ENCODE assay signal across 29 mouse cellular contexts in the genomic region with DNA sequence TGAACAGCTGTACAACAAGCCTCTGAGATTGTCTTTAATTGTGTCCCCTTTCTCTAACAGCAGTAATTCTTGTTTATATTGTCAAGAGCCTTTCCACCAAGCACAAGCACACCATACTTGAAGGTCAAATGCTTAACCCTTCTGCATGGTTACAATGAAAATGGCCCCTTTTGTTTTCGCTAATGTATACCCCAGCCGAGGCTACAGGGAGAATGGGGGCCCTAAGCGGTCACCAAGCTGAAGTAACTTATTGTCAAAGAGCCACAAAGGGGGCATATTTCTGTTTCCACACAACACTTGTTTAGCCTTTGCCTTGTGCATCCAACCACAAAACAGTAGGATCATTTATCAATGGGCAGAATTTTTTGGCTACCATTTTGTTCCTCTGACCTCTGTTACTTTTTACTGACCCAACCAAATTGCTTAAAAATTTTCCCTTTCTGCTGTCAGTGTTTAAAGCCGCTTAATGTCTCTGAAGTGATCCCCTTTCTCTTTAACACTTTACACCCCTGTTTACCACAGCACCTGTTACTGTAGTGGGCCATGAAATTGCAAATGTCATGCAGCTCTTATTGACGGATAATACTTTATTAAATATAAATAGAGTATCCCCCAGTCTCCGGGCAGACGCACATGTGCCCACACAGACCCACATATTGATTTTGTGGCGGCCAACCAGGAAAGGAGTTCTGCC.
DNase-seq lines count a peak whose midpoint lies in the region; ATAC-seq and TF ChIP-seq lines count a peak whose summit lies in the region.
"Had no signal": no experiment of that assay in that cellular context is flagged by ENCODE, and none has a peak within 500 bp of the region (broad histone marks: within the 10 kb centered on the region; RNA-seq: fewer than 3 reads in every experiment).

No protein-coding gene starts in this region.

- H3K36me3 ChIP-seq in hindbrain, embryonic 11.5 days (ENCODE audit: control insufficient read depth, insufficient read depth, low read length): no peaks in the 10 kb centered on the region
- H3K36me3 ChIP-seq in hindbrain, postnatal 0 days (ENCODE audit: insufficient read depth, low read length): no peaks in the 10 kb centered on the region
- H3K36me3 ChIP-seq in midbrain, embryonic 13.5 days: no peaks in the 10 kb centered on the region
- no peaks in the 10 kb centered on the region for H3K36me3 ChIP-seq in midbrain, postnatal 0 days (ENCODE audit: insufficient read depth, low read length)
- no peaks in the 10 kb centered on the region for H3K36me3 ChIP-seq in myocyte (ENCODE audit: control insufficient read depth, insufficient read depth)
- H3K36me3 ChIP-seq: heart, embryonic 13.5 days; hindbrain, embryonic 15.5 days; limb, embryonic 13.5 days; liver, embryonic 13.5 days had no signal

- no peak overlapping the region for H3K27ac ChIP-seq in hindbrain, embryonic 11.5 days (ENCODE audit: low read depth, low read length)
- no peak overlapping the region for H3K27ac ChIP-seq in hindbrain, postnatal 0 days
- H3K27ac ChIP-seq in midbrain, embryonic 13.5 days: no peak overlapping the region
- H3K27ac ChIP-seq in midbrain, postnatal 0 days (ENCODE audit: low read depth, low read length): no peak overlapping the region
- H3K27ac ChIP-seq: heart, embryonic 13.5 days; hindbrain, embryonic 15.5 days; limb, embryonic 13.5 days; liver, embryonic 13.5 days had no signal

- no peaks in the 10 kb centered on the region for H3K79me2 ChIP-seq in myocyte (ENCODE audit: control insufficient read depth, insufficient read depth)

- H3ac ChIP-seq in myocyte (ENCODE audit: control insufficient read depth, insufficient read length): no peak overlapping the region

- peak; percentile 68 for ATAC-seq in hindbrain, embryonic 11.5 days (ENCODE audit: low FRiP score)
- no peak for ATAC-seq in hindbrain, postnatal 0 days
- ATAC-seq in midbrain, embryonic 13.5 days: peak; percentile 66
- ATAC-seq in midbrain, postnatal 0 days (ENCODE audit: low FRiP score): no peak
- ATAC-seq: CD4-positive, CD25-positive, alpha-beta regulatory T cell, adult 4 months; forebrain, postnatal 0 days; intestine, embryonic 16.5 days; Patski had no signal

- 35% methylated on average over 8 of the region's 8 CpGs for WGBS in hindbrain, embryonic 11.5 days
- 42% methylated on average over 8 of the region's 8 CpGs for WGBS in hindbrain, postnatal 0 days
- 19% methylated on average over 8 of the region's 8 CpGs for WGBS in midbrain, embryonic 13.5 days
- 42% methylated on average over 8 of the region's 8 CpGs for WGBS in midbrain, postnatal 0 days

- no peaks in the 10 kb centered on the region for H3K9me3 ChIP-seq in hindbrain, embryonic 11.5 days (ENCODE audit: control insufficient read depth, low read length)
- H3K9me3 ChIP-seq in hindbrain, postnatal 0 days (ENCODE audit: low read length): no peaks in the 10 kb centered on the region
- no peaks in the 10 kb centered on the region for H3K9me3 ChIP-seq in midbrain, embryonic 13.5 days
- H3K9me3 ChIP-seq in midbrain, postnatal 0 days (ENCODE audit: low read length): no peaks in the 10 kb centered on the region
- H3K9me3 ChIP-seq: heart, embryonic 13.5 days; hindbrain, embryonic 15.5 days; limb, embryonic 13.5 days; liver, embryonic 13.5 days had no signal

- peak; percentile 60 for DNase-seq in hindbrain, embryonic 11.5 days (ENCODE audit: low spot score)
- DNase-seq in hindbrain, postnatal 0 days (ENCODE audit: low spot score): no peak
- DNase-seq in midbrain, postnatal 0 days (ENCODE audit: low spot score): no peak
- peak; percentile 57 for DNase-seq in embryo, embryonic 9.5 days (ENCODE audit: extremely low spot score)
- DNase-seq in thymus, postnatal 0 days (ENCODE audit: low spot score): no peak
- no peak for DNase-seq in thymus, postnatal 36 days
- DNase-seq: adrenal gland, adult 2 months; cerebellum, adult 11 months; cerebellum, postnatal 10 days; forebrain, postnatal 0 days; gastrocnemius, postnatal 25 days; heart, adult 18-20 months; heart, postnatal 14 days; kidney, adult 9 months; kidney, postnatal 36 days; liver, embryonic 13.5 days; lung, adult 2 months; lung, postnatal 14 days; right cerebral cortex, postnatal 25 days; spleen, adult 18-20 months; thymus, postnatal 25 days had no signal

- TF ChIP-seq POLR2A in myocyte (IDR thresholded peaks at IDR 0.05; ENCODE audit: insufficient read length, low read depth): no peak

- H3K9ac ChIP-seq in hindbrain, embryonic 11.5 days (ENCODE audit: low read depth, low read length): no peak overlapping the region
- H3K9ac ChIP-seq in hindbrain, postnatal 0 days (replicated peaks; ENCODE audit: low read length): no peak overlapping the region
- no peak overlapping the region for H3K9ac ChIP-seq in midbrain, embryonic 13.5 days (replicated peaks)
- no peak overlapping the region for H3K9ac ChIP-seq in midbrain, postnatal 0 days (replicated peaks; ENCODE audit: low read length, poor library complexity, severe bottlenecking)
- H3K9ac ChIP-seq: forebrain, postnatal 0 days; heart, embryonic 13.5 days; hindbrain, embryonic 15.5 days; limb, embryonic 13.5 days; liver, embryonic 13.5 days had no signal

- peaks cover 38% of the 10 kb centered on the region for H3K27me3 ChIP-seq in hindbrain, embryonic 11.5 days (ENCODE audit: control insufficient read depth, insufficient read depth, low read length)
- H3K27me3 ChIP-seq in hindbrain, postnatal 0 days (ENCODE audit: insufficient read depth, low read length): no peaks in the 10 kb centered on the region
- H3K27me3 ChIP-seq in midbrain, embryonic 13.5 days: peaks cover 55% of the 10 kb centered on the region
- peaks cover 2% of the 10 kb centered on the region; the same call in 1 of the 2 replicates for H3K27me3 ChIP-seq in midbrain, postnatal 0 days (ENCODE audit: insufficient read depth, low read length)
- no peaks in the 10 kb centered on the region for H3K27me3 ChIP-seq in myocyte (ENCODE audit: control insufficient read depth, insufficient read depth, insufficient read length)
- H3K27me3 ChIP-seq: heart, embryonic 13.5 days; liver, embryonic 13.5 days; Patski had no signal

- H3K4me2 ChIP-seq in hindbrain, embryonic 11.5 days (replicated peaks; ENCODE audit: low read depth, low read length): no peak overlapping the region
- no peak overlapping the region for H3K4me2 ChIP-seq in hindbrain, postnatal 0 days (ENCODE audit: low read depth, low read length)
- 0 out of 2 replicates have a peak overlapping the region, but pooled peaks have one; percentile 5 for H3K4me2 ChIP-seq in midbrain, embryonic 13.5 days (replicated peaks)
- H3K4me2 ChIP-seq in midbrain, postnatal 0 days (ENCODE audit: low read depth, low read length, poor library complexity, severe bottlenecking): no peak overlapping the region
- peak overlapping the region; percentile 36 for H3K4me2 ChIP-seq in myocyte (ENCODE audit: low read depth)
- H3K4me2 ChIP-seq: heart, embryonic 13.5 days; hindbrain, embryonic 15.5 days; limb, embryonic 13.5 days; liver, embryonic 13.5 days had no signal

- no peak overlapping the region for H3K4me3 ChIP-seq in hindbrain, embryonic 11.5 days (ENCODE audit: low read depth, low read length)
- no peak overlapping the region for H3K4me3 ChIP-seq in hindbrain, postnatal 0 days (ENCODE audit: low read length)
- no peak overlapping the region for H3K4me3 ChIP-seq in midbrain, embryonic 13.5 days (replicated peaks)
- H3K4me3 ChIP-seq in midbrain, postnatal 0 days (ENCODE audit: low read depth, low read length): no peak overlapping the region
- no peak overlapping the region for H3K4me3 ChIP-seq in myocyte
- H3K4me3 ChIP-seq: heart, embryonic 13.5 days; hindbrain, embryonic 15.5 days; limb, embryonic 13.5 days; liver, embryonic 13.5 days had no signal

- no peak for TF ChIP-seq CTCF in hindbrain, postnatal 0 days (IDR thresholded peaks at IDR 0.05; ENCODE audit: low read depth)
- no peak for TF ChIP-seq CTCF in midbrain, postnatal 0 days (IDR thresholded peaks at IDR 0.05)

- peaks cover 15% of the 10 kb centered on the region for H3K4me1 ChIP-seq in hindbrain, embryonic 11.5 days (replicated peaks; ENCODE audit: control insufficient read depth, insufficient read depth, low read length)
- H3K4me1 ChIP-seq in hindbrain, postnatal 0 days (ENCODE audit: insufficient read depth, low read length): peaks cover 2% of the 10 kb centered on the region; the same call in 1 of the 2 replicates
- peaks cover 53% of the 10 kb centered on the region for H3K4me1 ChIP-seq in midbrain, embryonic 13.5 days (replicated peaks)
- no peaks in the 10 kb centered on the region for H3K4me1 ChIP-seq in midbrain, postnatal 0 days (ENCODE audit: insufficient read depth, low read length)

TF ChIP-seq in myocyte, 11 proteins besides CTCF, POLR2A, EP300 and RAD21:
- TF ChIP-seq MYOD1 (IDR thresholded peaks at IDR 0.05; ENCODE audit: control insufficient read depth in 1 of 3, insufficient read length in 2 of 3, low read depth in 2 of 3): peak in 1 of 3 experiments; percentile 33
- TF ChIP-seq MAX (IDR thresholded peaks at IDR 0.05; ENCODE audit: low read depth): no peak
- no peak for TF ChIP-seq SRF (IDR thresholded peaks at IDR 0.05; ENCODE audit: control insufficient read depth, insufficient read length, low read depth)
TF ChIP-seq in myocyte: peak in this region for 1.

Comparison
In these comparisons a context has a peak if more than half of its experiments do, and no peak if none do; other contexts are left out.
1. ATAC-seq: peak in hindbrain, embryonic 11.5 days (single experiment) and midbrain, embryonic 13.5 days (single experiment); none in hindbrain, postnatal 0 days (single experiment) and midbrain, postnatal 0 days (single experiment).
2. DNase-seq: peak in hindbrain, embryonic 11.5 days (single experiment) and embryo, embryonic 9.5 days (single experiment); none in hindbrain, postnatal 0 days (single experiment), midbrain, postnatal 0 days (single experiment), thymus, postnatal 0 days (single experiment) and thymus, postnatal 36 days (0 of 2).
3. H3K4me2 ChIP-seq: peak in midbrain, embryonic 13.5 days (single experiment) and myocyte (single experiment); none in hindbrain, embryonic 11.5 days (single experiment), hindbrain, postnatal 0 days (single experiment) and midbrain, postnatal 0 days (single experiment).